Mouse (Mus musculus) heart, adult 8-10 months (tissue): ENCODE data around the gene Sgpl1. TPM values are rescaled to one million over a fixed set of nuclear protein-coding genes. Genes with fewer than 3 reads are reported as not detected.

Experiments used
- DNase-seq: peaks from one replicate; pipeline ENCODE4 v3.0.0; 2022; ENCODE audit warnings: low spot score
- total RNA-seq, 4 experiments: library from RNA; stranded (reverse); gene quantifications; 2 replicates each; pipeline ENCODE4 v1.2.4; 2022

Sgpl1 gene
- total RNA-seq, result 10 to 100 TPM; 13.9 to 17.0 (median 15.4) TPM

DNA sequence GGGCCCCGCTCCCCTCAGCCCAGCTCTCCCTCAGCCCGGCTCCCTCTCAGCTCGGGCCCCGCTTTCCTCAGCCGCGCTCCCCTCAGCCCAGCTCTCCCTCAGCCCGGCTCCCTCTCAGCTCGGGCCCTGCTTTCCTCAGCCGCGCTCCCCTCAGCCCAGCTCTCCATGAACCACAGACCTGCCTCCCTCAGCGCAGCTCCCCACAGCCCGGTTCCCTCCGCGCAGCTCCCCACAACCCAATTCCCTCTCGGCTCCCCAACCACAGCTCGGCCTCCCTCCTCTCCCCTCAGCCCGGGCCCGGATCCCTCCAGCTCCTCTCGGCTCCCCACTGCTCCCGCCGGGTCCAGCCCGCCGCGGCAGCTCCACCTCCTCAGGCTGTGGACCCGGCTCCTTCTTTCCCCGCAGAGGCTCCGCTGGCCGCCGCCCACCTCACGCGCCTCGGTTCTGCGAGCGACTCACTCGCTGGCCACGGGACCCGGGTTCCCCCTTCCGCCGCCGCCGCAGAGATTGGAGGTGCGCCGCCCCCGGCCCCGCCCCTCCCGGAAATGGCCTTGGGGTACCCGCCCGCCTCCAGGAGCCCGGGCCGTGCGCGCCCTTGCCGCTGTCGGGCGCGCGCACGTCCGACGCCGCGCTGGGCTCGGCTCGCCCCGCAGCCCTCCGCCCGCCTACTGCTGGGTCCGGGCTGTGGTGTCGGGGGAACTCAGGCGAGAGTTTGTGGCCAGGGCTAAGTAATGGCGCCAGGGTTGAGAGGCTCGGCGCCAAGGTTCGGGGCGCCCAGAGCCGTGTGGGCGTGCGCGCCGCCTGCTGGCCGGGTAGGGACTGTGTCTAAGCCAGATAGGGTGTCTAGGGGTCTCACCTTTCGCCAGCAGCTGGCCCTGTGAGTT lies at the start of gene Sgpl1:
Gene Sgpl1, minus strand, starts transcription at position 547 of the 884 bp plus-strand sequence.
- DNase-seq, result peak; percentile 81

DNA sequence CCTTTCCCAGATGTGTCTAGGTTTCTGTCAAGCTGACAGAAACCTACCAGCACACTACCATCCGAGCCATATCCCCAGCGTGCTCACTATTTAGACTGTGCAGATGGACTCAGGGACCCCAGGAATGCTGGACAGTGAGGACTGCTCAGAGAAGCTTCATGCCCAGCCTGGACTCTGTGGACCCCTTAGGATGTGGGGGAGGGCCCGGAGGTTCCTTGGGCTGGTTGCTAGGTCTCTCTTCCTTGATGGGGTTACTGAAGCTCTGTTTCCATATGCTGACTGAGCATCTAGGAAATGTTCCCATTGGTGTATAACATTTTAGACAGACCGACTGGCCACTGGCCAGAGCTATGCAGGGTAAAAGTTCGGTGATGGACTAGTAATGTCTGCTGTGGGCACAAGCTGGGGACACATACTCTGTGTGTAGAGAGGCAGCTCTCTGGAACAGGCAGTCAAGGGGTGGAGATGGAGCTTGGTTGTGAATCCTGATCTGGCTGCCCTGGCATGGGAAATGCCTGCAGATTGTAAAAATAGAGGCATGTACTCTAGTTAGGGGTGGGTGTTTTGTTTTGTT lies 48.3 kb upstream of the Sgpl1 start:
- no peak for DNase-seq

DNA sequence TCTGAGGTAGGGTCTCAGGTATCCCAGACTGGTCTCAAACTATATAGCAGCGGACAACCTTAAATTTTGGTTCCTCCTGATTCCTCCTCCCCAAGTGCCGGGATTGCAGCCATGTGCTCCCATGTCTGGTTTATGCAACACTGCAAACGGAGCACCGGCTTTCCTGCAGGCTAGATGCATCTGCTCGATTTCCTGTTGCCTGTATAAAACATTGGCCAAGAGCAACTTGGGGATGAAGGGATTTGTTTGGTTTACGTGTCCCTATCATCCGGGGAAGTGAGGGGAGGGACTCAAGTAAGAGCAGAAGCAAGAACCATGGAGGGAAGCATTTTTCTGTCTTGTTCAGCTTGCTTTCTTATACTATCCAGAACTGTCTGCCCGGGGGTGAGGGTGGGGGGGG lies 47.7 kb upstream of the Sgpl1 start:
- no peak for DNase-seq

DNA sequence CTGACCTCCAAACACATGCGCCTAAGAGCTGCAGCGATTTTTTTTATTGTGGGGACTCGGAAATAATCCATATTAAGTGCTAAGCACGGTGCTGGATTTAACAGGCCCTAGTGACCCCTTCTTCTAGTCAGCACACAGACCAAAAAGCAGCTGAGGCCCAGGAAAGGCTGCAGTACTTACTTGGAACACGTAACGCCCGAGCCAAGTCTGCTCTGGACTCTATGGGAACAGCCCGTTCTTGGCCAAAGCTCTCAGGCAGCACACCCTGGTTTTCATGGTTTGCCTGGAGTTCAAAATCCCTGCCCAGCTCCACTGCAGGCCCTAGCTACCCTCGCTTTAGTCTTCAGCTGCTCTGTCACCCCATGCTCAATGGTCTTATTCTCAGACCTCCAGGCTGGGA lies 47.1 kb upstream of the Sgpl1 start:
- peak; percentile 24 for DNase-seq

DNA sequence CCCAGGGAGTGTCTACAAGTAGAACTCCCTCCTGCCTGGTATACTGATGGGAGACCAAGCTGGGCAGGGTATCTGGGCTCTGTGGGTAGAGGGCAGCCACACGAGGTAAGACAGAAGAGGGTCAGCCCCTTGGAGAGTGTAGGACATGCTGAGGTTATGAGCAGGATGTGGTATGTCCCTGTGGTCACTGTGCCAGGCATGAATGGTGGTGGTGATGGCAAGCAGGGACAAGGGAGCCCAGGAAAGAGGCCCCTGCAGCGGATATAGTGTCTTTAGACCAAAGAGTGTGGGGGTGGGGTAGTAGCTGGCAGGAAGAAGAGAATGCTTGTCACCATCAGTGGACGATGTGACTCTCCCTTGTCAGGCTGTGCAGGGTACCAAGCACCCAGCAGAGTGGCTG lies 40.5 kb upstream of the Sgpl1 start:
- no peak for DNase-seq

DNA sequence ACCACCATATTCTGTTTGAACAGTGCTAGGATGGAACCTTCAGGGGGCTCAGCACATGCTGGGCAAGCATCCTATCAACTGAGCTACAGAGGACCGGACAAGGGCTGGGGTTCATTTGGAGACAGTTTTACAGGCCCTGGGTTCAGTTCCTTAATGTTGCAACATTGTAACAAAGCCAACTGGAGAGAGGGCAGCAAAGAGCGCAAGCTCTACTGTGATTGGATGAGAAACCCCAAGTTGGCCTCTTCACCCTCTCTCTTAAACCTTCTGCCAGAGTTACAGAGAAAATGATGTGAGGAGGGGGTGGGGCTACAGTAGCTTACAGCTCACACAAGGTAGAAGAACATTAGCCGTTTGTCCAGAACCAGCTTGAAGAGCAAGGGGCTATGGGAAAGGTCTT lies 39.5 kb upstream of the Sgpl1 start:
- DNase-seq, result no peak

DNA sequence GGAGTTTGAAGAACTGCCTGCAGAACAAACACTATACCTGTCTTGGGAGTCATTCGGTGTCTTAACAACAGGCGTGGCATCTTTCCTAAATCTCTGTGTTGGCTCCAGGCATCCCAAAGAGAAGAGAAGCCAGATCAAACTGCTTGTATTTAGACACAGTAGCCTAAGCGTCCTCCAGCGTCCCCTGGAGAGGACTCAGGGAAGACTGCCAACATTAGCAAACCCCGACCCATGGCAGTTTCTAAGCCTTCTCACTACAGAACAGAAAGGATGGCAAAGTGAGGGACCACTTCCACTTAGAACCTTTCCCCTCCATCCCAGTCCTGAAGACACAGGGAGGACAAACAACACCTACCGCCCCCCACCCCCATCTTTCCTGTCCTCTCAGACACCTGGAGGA lies 32.4 kb upstream of the Sgpl1 start:
- DNase-seq, result no peak

DNA sequence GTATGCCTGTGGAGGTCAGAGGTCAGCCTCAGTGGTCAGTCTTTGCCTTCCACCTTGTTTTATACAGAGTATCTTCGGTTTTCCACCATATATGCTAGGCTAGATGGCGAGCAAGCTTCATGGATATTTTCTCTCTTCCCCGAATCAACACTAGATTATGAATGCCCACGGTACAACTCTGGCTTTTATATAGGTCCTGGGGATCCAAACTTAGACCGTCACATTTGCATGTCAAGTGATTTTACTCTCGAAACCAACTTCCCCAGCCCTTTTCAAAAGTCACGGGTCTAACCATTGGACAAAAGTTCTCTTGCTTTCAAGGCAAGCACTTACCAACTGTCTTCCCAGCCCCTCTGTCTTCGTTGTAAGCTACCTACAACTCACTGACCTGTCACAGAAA lies 31.2 kb upstream of the Sgpl1 start:
- no peak for DNase-seq

DNA sequence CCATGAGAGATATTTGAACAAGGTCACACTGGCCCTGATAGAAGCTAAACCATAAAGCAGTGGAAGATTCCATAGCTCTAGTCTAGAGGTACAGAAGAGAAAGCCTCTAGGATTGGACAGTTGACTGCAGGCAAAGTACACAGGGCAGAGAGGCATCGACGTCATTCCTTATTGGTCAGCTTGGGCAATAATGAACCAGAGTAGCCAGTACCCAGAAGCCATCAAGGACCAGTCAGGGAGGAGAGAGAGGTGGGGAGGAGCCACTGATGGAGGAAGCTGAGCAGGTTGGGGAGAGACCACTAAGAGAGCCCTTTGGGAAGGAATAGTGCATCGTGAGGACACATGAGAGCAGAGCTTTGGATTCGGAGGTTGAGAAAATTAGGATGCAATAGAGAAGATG lies 30.2 kb upstream of the Sgpl1 start:
- no peak for DNase-seq

DNA sequence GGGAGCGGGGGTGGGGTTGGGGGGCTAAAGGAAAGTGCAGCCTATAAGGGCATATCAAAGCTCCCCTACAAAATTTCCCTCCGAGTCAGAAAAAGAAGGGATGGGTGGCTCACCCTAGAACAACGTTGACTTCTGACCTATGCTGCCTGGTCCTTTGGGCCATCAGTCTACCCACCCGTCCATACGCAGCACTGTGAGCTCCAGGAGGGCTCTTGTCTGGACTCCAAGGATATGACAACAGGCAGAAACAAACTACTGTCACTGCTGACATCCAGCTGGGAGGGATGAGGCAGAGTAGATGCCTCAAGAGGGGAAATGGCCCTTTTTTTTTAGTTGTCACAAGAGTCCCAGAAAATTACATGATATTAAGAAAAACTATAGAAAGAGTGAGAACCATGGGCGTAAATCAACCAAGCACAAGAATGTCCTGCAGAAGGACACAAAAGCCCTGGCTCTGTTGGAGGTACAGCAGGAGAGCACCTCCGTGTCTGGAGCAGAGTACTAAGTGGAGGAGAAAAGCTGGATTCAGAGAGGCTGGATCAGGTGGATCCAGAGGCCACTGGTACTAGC lies 28.8 kb upstream of the Sgpl1 start:
- DNase-seq, result no peak

DNA sequence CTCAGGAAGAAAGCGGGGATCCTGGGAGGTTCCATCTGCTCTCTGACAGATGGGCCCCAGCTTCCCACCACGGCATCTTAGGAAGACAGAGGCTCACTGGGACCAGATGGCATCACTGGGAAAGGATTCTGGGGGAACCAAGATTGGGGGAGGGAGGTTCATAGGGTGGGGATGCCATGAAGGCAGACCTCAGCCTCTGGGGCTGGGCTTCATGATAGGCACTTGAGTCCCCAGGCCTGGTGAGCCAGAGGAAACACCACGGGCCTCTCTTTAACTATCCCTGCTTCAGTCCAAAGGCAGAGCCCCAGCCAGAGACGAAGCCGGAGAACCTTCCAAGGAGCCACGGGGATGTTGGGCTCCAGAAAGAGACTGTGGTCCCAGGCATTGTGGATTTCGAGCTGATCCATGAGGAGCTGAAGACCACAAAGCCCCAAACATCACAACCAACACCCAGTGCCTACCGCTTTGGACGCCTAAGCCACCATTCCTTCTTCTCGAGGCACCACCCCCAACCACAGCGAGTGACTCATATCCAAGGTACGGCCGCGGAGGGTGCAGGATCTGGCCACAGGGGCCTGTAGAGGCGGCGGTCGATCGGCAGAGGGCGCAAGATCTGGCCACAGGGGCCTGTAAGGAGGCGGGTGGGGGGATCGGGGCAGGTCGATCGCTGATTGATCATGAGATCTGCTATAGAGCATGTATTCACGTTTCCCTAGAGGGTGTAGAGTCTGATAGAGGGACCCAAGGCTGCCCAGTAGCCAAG lies 28.1 kb upstream of the Sgpl1 start:
- no peak for DNase-seq

DNA sequence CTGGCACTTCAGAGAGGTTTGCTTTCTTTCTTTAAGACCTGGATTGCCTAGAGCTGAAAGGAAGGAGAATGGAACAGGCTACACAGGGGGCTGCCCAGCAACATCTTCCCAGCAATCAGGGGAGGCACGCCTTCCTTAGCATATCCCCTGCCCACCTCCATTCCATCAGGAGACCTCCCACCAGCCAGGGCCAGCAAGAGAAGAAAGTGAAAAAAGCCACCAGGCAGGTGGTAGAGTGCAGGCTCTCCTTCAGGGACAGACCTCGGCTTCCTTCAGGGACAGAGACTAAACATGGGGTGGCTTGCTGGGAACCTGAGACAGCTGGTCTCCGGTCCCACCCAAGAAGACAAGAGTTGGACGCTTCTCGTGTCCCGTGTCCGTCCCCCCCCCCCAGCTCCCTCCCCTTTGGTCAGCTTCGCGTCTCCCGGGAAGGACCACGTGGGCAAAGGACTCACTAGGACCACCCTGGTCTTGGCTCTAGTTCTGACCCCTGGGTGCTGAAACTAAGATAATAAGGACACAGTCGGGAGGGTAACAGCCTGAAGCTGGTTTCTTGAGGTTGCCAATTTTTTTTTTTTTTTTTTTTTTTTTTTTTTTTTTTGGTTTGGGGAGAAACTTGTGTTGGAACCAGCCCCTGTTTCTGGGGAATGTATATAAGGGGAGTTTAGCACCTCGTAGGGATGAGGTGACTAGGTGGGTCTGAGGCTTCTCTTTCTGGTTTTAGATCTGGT lies 27.4 kb upstream of the Sgpl1 start:
- DNase-seq, result no peak

DNA sequence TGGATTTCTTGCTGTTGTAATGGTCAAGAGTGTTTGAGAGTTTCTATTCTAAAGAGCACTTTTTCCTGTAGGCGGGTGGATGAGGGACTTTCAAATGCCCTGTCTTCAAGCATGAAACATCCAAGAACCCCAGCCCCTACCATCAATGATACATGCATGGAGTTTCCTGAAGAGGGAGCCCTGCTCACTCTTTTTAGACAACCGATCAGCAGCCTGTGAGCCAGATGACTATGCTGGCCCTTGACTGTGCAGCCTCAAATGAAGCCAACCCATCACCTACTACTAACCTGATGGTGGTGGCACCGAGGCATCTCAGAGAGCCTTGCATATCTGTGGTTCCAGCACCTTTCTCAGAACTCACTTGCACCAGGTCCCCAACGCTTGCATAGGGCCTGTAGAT lies 25.0 kb upstream of the Sgpl1 start:
- DNase-seq, result no peak

DNA sequence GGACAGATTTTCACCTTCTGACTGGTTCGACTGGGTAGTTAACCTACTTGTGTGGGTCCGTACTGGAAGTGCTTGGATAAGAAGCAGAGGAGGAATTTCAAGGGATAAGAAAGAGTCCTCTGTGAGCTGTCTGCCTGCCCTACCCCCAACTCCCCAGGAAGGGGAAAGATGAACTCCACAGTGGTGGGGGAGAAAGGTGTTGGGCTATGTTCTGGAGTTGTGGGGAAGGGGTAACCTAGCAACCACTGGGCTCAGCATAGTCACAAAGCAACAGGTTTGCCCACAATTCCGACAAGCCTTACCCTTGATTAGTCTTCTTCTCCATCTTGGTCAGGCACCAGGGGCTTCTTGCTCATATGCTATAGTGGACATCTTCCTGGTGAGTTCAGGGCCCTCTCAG lies 24.2 kb upstream of the Sgpl1 start, which contains the start of gene Tbata:
Gene Tbata, plus strand, starts transcription at position 301 of the 400 bp plus-strand sequence.
- DNase-seq, result no peak

DNA sequence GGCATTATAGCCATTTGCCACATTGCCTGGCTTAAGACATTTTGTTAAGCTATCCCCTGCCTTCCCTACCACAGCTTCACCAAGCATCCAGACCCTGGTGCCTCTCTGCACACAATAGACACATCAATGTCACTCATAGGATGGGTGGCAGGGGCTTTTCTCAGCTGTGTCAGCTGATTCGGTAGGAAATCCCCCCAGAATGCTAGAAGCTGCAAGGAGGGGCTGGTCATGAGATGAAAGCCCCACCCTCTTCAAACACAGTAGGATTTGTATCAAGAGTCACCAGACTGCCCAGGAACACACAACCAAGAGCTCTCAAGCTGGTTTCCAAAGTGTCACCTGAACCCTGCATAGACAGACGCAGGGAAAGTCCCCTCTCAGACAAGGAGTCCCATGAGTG lies 20.9 kb upstream of the Sgpl1 start:
- no peak for DNase-seq

DNA sequence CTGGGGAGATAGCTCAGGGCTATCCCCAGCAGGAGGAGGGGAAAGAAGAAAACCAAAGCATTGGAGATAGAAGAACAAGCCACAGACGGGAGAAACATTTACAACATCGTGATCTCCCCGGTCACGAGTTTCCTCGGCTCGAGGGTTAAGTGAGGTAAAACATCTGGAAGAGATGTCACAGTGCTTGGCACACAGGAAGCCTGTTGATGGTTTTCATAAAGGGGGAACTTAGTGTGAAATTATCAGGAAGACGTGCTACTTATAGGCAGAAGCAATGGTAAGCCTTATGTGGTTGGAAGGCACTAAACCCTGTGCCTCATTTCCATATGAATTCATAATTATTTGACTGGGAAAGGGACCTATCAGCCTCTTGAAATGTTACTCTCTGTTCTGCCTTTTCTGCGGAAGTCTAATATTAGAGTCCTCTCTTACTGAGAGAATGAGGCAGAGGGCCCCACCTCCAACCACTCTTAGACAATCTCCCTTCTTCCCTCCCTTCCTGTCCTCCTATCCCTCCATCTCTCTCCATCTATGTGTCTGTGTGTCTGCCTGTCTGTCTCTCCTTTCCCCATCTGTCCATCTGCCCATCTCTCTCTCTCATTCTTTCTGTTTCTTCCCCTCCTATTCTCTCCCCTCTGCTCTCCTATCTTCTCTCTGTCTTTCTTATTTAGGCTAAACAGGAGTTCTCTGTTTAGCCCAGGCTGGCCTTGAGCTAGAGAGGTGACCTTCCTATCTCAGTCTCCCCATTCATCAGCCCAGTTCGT lies 20.0 kb upstream of the Sgpl1 start:
- no peak for DNase-seq

DNA sequence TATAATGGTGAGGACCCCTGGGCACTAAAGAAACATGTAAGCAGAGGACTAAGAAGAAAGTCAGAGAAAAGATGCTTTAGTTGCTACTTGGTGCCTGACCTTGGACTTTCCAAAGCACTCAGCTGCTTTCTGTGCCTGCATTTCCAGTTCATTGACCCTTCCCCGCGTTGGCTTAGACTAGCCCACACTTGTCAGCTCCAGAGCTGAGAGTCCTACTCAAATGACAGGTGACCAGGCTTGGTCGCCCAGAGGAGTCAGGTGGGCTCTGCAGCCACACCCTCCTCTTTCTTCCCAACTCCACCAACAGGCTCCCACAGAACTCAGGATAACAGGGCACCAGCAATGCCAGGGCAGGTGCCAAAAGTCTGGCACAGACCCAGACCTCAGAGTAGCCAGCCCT lies 14.9 kb upstream of the Sgpl1 start:
- no peak for DNase-seq

DNA sequence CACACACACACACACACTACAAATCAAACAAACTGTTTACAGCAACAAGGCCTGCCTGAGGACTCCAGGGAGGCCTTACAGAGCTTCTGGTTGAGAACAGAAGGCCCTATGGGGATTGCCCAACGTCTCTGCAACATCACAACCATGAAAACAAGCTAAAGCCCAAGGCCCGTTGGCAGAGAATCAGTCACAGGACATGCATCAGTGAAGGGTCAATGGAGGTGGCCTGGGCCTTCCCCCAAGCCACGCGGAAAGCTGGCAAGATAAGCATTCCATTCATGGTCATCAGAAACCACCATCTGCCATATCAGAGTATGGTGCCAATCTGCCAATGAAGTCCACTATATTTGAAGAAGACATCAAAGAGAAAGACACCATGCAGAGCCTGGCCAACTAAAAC lies 13.2 kb upstream of the Sgpl1 start:
- DNase-seq, result peak; percentile 36

DNA sequence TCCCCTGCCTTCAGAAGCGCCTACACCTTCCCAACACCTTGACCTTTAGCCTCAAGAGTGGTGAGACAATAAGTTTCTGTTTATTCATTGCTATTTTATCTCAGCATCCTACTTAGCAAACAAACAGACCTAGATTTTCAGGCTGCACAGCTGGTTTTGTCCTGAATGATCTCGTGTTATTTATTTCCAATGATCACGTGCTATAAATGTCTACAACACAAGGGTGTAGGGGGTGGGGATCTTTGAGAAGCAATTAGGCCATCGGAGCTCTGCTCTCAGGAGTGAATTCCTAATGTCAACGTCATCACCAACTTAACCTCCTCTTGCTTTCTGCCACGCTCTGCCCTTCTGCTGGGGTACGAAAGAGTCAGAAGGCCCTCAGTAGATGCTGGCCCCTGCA lies 12.6 kb upstream of the Sgpl1 start:
- no peak for DNase-seq

DNA sequence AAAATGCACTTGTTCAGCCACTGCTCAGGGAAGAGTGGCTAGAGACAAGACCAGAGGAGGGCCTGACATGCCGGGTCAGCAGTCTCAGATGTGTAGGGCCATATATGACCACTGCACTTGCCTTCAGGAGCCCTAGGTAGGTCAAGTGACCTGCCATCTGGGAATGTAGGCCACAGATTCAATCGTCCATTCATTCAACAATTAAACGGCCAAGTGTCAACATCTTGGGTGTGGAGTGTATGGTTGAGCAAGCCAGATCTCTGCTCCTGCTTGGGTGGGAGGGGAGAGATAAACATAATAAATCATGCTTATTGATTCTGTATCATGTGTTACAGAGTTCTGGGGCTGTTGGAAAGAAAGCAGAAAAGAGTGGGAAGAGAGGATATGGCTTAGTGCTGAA lies 11.1 kb upstream of the Sgpl1 start:
- no peak for DNase-seq

DNA sequence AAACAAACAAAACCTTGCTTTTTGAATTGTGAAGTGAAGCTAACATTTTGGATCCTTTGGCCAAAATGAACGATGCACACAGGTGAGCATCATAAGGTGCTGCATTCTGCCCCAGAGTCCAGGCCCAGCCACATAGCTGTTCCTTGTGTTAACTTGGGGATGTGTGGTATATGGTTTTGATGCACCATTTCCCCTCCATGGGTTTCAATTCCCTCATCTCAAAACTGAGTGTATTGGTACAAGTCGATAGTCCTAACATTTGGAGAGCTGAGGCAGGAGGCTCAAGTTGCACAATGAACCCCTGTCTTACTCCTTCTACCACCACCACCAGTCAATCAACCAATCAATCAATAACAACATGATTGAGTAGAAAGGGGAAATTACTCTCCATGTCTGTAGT lies 8.9 kb upstream of the Sgpl1 start:
- no peak for DNase-seq
